Comparison of ENCODE assay signal across 8 mouse cellular contexts in the genomic region with DNA sequence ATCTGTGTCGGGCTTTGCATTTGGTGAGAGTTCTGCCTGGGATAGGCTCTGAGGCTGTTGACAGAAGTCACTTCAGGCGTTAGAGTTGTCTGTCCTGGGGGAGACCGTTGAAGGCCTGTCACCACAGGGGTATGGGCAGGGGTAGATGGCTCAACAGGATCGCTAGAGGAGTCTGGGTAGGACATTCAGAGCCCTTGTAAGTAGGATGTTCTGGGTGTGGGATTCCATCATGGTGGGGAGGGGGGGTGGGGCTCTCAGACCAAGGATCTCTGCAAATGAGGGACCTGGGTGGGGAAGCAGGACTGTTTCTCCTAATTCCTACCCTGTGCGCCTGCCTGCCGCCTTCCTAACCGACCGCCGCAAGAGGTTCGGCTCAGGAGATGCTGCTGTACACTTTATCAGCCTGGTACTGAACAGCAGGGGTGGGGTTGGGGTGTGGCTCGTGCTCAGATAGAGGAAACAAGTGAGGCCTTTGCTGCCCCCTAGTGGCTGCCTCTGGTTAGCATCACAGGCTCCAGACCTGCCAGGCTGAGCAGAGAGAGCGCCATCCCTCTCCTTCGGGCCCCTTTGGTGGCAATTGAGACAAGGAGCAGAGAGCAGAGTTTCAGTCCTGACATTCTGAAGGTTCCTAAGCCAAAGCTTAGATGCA. TPM values are rescaled to one million over a fixed set of nuclear protein-coding genes. Genes with fewer than 3 reads are reported as not detected.
A peak's percentile ranks its signal among the peaks of the same experiment; 100 is the strongest.
DNase-seq lines count a peak whose midpoint lies in the region; ATAC-seq and TF ChIP-seq lines count a peak whose summit lies in the region.

No protein-coding gene starts in this region.

- TF ChIP-seq RAD21 in CH12.LX (IDR thresholded peaks at IDR 0.05; ENCODE audit: low read depth, low read length): peak; percentile 65

- peak; percentile 94 for ATAC-seq in forebrain, embryonic 14.5 days
- ATAC-seq in liver, embryonic 16.5 days (ENCODE audit: low read depth): peak; percentile 81
- ATAC-seq in neural tube, embryonic 13.5 days (ENCODE audit: low read depth): peak; percentile 80

- no peak for TF ChIP-seq POLR2A in CH12.LX (IDR thresholded peaks at IDR 0.05; ENCODE audit: low read depth, low read length)

- H3K4me2 ChIP-seq in CH12.LX (ENCODE audit: insufficient read depth, low read depth, poor library complexity, severe bottlenecking): no peak overlapping the region
- H3K4me2 ChIP-seq in forebrain, embryonic 14.5 days (ENCODE audit: low read length): no peak overlapping the region
- H3K4me2 ChIP-seq in liver, embryonic 16.5 days (ENCODE audit: low read depth, low read length): peak overlapping the region; percentile 19
- H3K4me2 ChIP-seq in neural tube, embryonic 13.5 days: peak overlapping the region; percentile 31; the same call in 1 of the 2 replicates

- DNase-seq in CH12.LX (ENCODE audit: extremely low read depth): peak; percentile 91
- peak; percentile 97 for DNase-seq in c-Kit-positive CD71-positive TER-119-positive erythroid progenitor cells, embryonic 14.5 days (ENCODE audit: low spot score)
- peak; percentile 92 for DNase-seq in forebrain, embryonic 14.5 days (ENCODE audit: low spot score)
- DNase-seq in heart, postnatal 14 days: peak; percentile 93 to 95
- peak; percentile 94 for DNase-seq in large intestine, adult 2 months (ENCODE audit: low read depth, low spot score)
- peak; percentile 60 for DNase-seq in telencephalon, adult 2 months (ENCODE audit: low read depth, low spot score)

- H3K36me3 ChIP-seq in CH12.LX (replicated peaks in 1 of 2; ENCODE audit: control insufficient read depth in 1 of 2, insufficient read depth in 1 of 2, low read length in 1 of 2): no peaks in the 10 kb centered on the region
- no peaks in the 10 kb centered on the region for H3K36me3 ChIP-seq in forebrain, embryonic 14.5 days (ENCODE audit: control insufficient read depth, insufficient read depth, low read length)
- no peaks in the 10 kb centered on the region for H3K36me3 ChIP-seq in liver, embryonic 16.5 days (ENCODE audit: control insufficient read depth, insufficient read depth)
- no peaks in the 10 kb centered on the region for H3K36me3 ChIP-seq in neural tube, embryonic 13.5 days

- no peak overlapping the region for H3K27ac ChIP-seq in CH12.LX (ENCODE audit: insufficient read depth, low read depth)
- no peak overlapping the region for H3K27ac ChIP-seq in forebrain, embryonic 14.5 days (ENCODE audit: low read depth, low read length)
- H3K27ac ChIP-seq in liver, embryonic 16.5 days (ENCODE audit: low read length): no peak overlapping the region
- no peak overlapping the region for H3K27ac ChIP-seq in neural tube, embryonic 13.5 days (replicated peaks)

- no peak for TF ChIP-seq EP300 in CH12.LX (IDR thresholded peaks at IDR 0.05; ENCODE audit: low read length)

- H3K4me3 ChIP-seq in CH12.LX (replicated peaks in 1 of 3; ENCODE audit: low read depth in 2 of 3, low read length in 2 of 3, poor library complexity in 1 of 3): no peak overlapping the region
- H3K4me3 ChIP-seq in forebrain, embryonic 14.5 days (ENCODE audit: low read depth, low read length): no peak overlapping the region
- H3K4me3 ChIP-seq in liver, embryonic 16.5 days (ENCODE audit: low read depth, low read length): no peak overlapping the region
- no peak overlapping the region for H3K4me3 ChIP-seq in neural tube, embryonic 13.5 days

- no peaks in the 10 kb centered on the region for H3K9me3 ChIP-seq in CH12.LX (replicated peaks; ENCODE audit: low read length)
- no peaks in the 10 kb centered on the region for H3K9me3 ChIP-seq in forebrain, embryonic 14.5 days (replicated peaks; ENCODE audit: control insufficient read depth, low read length)
- H3K9me3 ChIP-seq in liver, embryonic 16.5 days (replicated peaks; ENCODE audit: control insufficient read depth, low read length): no peaks in the 10 kb centered on the region
- H3K9me3 ChIP-seq in neural tube, embryonic 13.5 days: no peaks in the 10 kb centered on the region

- no peak overlapping the region for H3K9ac ChIP-seq in CH12.LX (ENCODE audit: insufficient read depth, low read depth)
- H3K9ac ChIP-seq in forebrain, embryonic 14.5 days (ENCODE audit: low read length): no peak overlapping the region
- no peak overlapping the region for H3K9ac ChIP-seq in liver, embryonic 16.5 days (ENCODE audit: low read depth, low read length)
- H3K9ac ChIP-seq in neural tube, embryonic 13.5 days: 0 out of 2 replicates have a peak overlapping the region, but pooled peaks have one; percentile 38

- WGBS in forebrain, embryonic 14.5 days: 19% methylated on average over 13 of the region's 13 CpGs
- 7% methylated on average over 13 of the region's 13 CpGs for WGBS in large intestine, adult 2 months
- WGBS in liver, embryonic 16.5 days (ENCODE audit: insufficient replicate concordance): 8% methylated on average over 13 of the region's 13 CpGs
- WGBS in neural tube, embryonic 13.5 days: 16% methylated on average over 13 of the region's 13 CpGs

- H3K27me3 ChIP-seq in CH12.LX (replicated peaks): peaks cover 89% of the 10 kb centered on the region
- H3K27me3 ChIP-seq in forebrain, embryonic 14.5 days (replicated peaks; ENCODE audit: control insufficient read depth, insufficient read depth, low read length): no peaks in the 10 kb centered on the region
- H3K27me3 ChIP-seq in liver, embryonic 16.5 days (ENCODE audit: control insufficient read depth, insufficient read depth, low read depth, low read length): peaks cover 8% of the 10 kb centered on the region; the same call in 1 of the 2 replicates
- H3K27me3 ChIP-seq in neural tube, embryonic 13.5 days: no peaks in the 10 kb centered on the region

- no peaks in the 10 kb centered on the region for H3K79me2 ChIP-seq in CH12.LX (replicated peaks; ENCODE audit: control insufficient read depth, extremely low read depth, insufficient read depth, poor library complexity, severe bottlenecking)

- dilution Hi-C loops in CH12.LX (cut with MboI; ENCODE audit: extremely low pct_ligation_motif_present, extremely low pct_unique_long_range_greater_than_20kb, low sequenced_read_pairs): no loop called here

- in situ Hi-C loops in CH12.LX (cut with MboI; ENCODE audit: low pct_ligation_motif_present, low pct_unique_long_range_greater_than_20kb, low sequenced_read_pairs): no loop called here

- TF ChIP-seq CTCF in CH12.LX (conservative IDR thresholded peaks at IDR 0.05 in 1 of 2, IDR thresholded peaks at IDR 0.05 in 1 of 2; ENCODE audit: low read depth in 2 of 2, low read length in 2 of 2): peak; percentile 63 to 88

- intact Hi-C loops in heart, postnatal 14 days (cut with DNase I): loop anchor here (2.0 to 5.0 kb wide), 2 partner anchors 17 to 34 kb away; no protein-coding TSS in a partner anchor

- H3K4me1 ChIP-seq in CH12.LX (ENCODE audit: control insufficient read depth in 1 of 2, insufficient read depth in 2 of 2): peaks cover 0 to 9% of the 10 kb centered on the region in 2 experiments; a peak in 2 of 4 replicates
- no peaks in the 10 kb centered on the region for H3K4me1 ChIP-seq in forebrain, embryonic 14.5 days (ENCODE audit: control insufficient read depth, insufficient read depth, low read length)
- peaks cover 17% of the 10 kb centered on the region for H3K4me1 ChIP-seq in liver, embryonic 16.5 days (ENCODE audit: control insufficient read depth, low read depth, low read length)
- peaks cover 4% of the 10 kb centered on the region; the same call in 1 of the 2 replicates for H3K4me1 ChIP-seq in neural tube, embryonic 13.5 days (replicated peaks)

RNA-seq across cellular contexts. Expression of a gene that starts 3.7 kb away (rescaled TPM):
- not detected in 2 replicates for total RNA-seq in CH12.LX (2012; rRNA removed)
- not detected in 2 replicates for total RNA-seq in CH12.LX (2014; rRNA removed)
- polyA plus RNA-seq in CH12.LX (2012; ENCODE audit: insufficient read length, low read depth): not detected in 2 replicates
- polyA plus RNA-seq in forebrain, embryonic 14.5 days (2014; fragmentation: Nextera tagmentation; extraction: Ambion mirVana): not detected in 2 replicates
- under 1 TPM in 1 of 2 experiments, not detected in 1; 0.53 TPM for total RNA-seq in heart, postnatal 14 days (2021)
- polyA plus RNA-seq in large intestine, adult 2 months (2012; rRNA removed): 4,393 and 4,778 TPM in 2 replicates
- 9.1 and 15.8 TPM in 2 replicates for polyA plus RNA-seq in liver, embryonic 16.5 days (2015; fragmentation: Nextera tagmentation; extraction: Ambion mirVana)
- polyA plus RNA-seq in neural tube, embryonic 13.5 days (2015; fragmentation: Nextera tagmentation; extraction: Ambion mirVana): not detected in 2 replicates

RNA-seq across cellular contexts. Expression of a gene that starts 9.2 kb away (rescaled TPM):
- total RNA-seq in CH12.LX (2012; rRNA removed) (not detected in 2 replicates), CH12.LX (2014; rRNA removed) (not detected in 2 replicates)
- polyA plus RNA-seq in CH12.LX (2012; ENCODE audit: insufficient read length, low read depth): not detected in 2 replicates
- polyA plus RNA-seq in forebrain, embryonic 14.5 days (2014; fragmentation: Nextera tagmentation; extraction: Ambion mirVana): 5.1 and 8.0 TPM in 2 replicates
- 10 to 100 TPM; 47.5 to 50.8 TPM for total RNA-seq in heart, postnatal 14 days (2021)
- 21.1 and 25.7 TPM in 2 replicates for polyA plus RNA-seq in large intestine, adult 2 months (2012; rRNA removed)
- 12.1 and 13.1 TPM in 2 replicates for polyA plus RNA-seq in liver, embryonic 16.5 days (2015; fragmentation: Nextera tagmentation; extraction: Ambion mirVana)
- 11.5 and 13.7 TPM in 2 replicates for polyA plus RNA-seq in neural tube, embryonic 13.5 days (2015; fragmentation: Nextera tagmentation; extraction: Ambion mirVana)

RNA-seq across cellular contexts. Expression of a gene that starts 25.4 kb away (rescaled TPM):
- total RNA-seq in CH12.LX (2012; rRNA removed) (13.7 and 14.1 TPM in 2 replicates), CH12.LX (2014; rRNA removed) (4.6 and 5.7 TPM in 2 replicates)
- polyA plus RNA-seq in CH12.LX (2012; ENCODE audit: insufficient read length, low read depth): 23.5 and 24.5 TPM in 2 replicates
- polyA plus RNA-seq in forebrain, embryonic 14.5 days (2014; fragmentation: Nextera tagmentation; extraction: Ambion mirVana): 34.8 and 46.5 TPM in 2 replicates
- 10 to 100 TPM; 38.4 to 39.7 TPM for total RNA-seq in heart, postnatal 14 days (2021)
- polyA plus RNA-seq in large intestine, adult 2 months (2012; rRNA removed): 62.7 and 72.9 TPM in 2 replicates
- 18.6 and 19.6 TPM in 2 replicates for polyA plus RNA-seq in liver, embryonic 16.5 days (2015; fragmentation: Nextera tagmentation; extraction: Ambion mirVana)
- polyA plus RNA-seq in neural tube, embryonic 13.5 days (2015; fragmentation: Nextera tagmentation; extraction: Ambion mirVana): 44.0 and 51.0 TPM in 2 replicates

RNA-seq across cellular contexts. Expression of a gene that starts 47.8 kb away (rescaled TPM):
- total RNA-seq in CH12.LX (2012; rRNA removed): 0.25 and 0.50 TPM in 2 replicates
- 0.12 and 0.15 TPM in 2 replicates for total RNA-seq in CH12.LX (2014; rRNA removed)
- polyA plus RNA-seq in CH12.LX (2012; ENCODE audit: insufficient read length, low read depth): 0.78 TPM in 1 of 2 replicates, not detected in the other
- not detected in 2 replicates for polyA plus RNA-seq in forebrain, embryonic 14.5 days (2014; fragmentation: Nextera tagmentation; extraction: Ambion mirVana)
- total RNA-seq in heart, postnatal 14 days (2021): not detected
- polyA plus RNA-seq in large intestine, adult 2 months (2012; rRNA removed): 0.11 and 0.14 TPM in 2 replicates
- 0.18 and 0.22 TPM in 2 replicates for polyA plus RNA-seq in liver, embryonic 16.5 days (2015; fragmentation: Nextera tagmentation; extraction: Ambion mirVana)
- polyA plus RNA-seq in neural tube, embryonic 13.5 days (2015; fragmentation: Nextera tagmentation; extraction: Ambion mirVana): 0.37 TPM in 1 of 2 replicates, not detected in the other

RNA-seq across cellular contexts. Expression of a gene that starts 47.9 kb away (rescaled TPM):
- total RNA-seq in CH12.LX (2012; rRNA removed) (20.6 and 23.8 TPM in 2 replicates), CH12.LX (2014; rRNA removed) (12.3 and 15.5 TPM in 2 replicates)
- 48.6 and 69.7 TPM in 2 replicates for polyA plus RNA-seq in CH12.LX (2012; ENCODE audit: insufficient read length, low read depth)
- polyA plus RNA-seq in forebrain, embryonic 14.5 days (2014; fragmentation: Nextera tagmentation; extraction: Ambion mirVana): 4.2 and 5.8 TPM in 2 replicates
- 1 to 10 TPM; 4.6 to 6.3 TPM for total RNA-seq in heart, postnatal 14 days (2021)
- 24.7 and 35.2 TPM in 2 replicates for polyA plus RNA-seq in large intestine, adult 2 months (2012; rRNA removed)
- polyA plus RNA-seq in liver, embryonic 16.5 days (2015; fragmentation: Nextera tagmentation; extraction: Ambion mirVana): 13.1 and 14.2 TPM in 2 replicates
- polyA plus RNA-seq in neural tube, embryonic 13.5 days (2015; fragmentation: Nextera tagmentation; extraction: Ambion mirVana): 6.2 and 6.8 TPM in 2 replicates

Comparison
In these comparisons a context has a peak if more than half of its experiments do, and no peak if none do; other contexts are left out.
1. H3K4me2 ChIP-seq: peak in liver, embryonic 16.5 days (single experiment) and neural tube, embryonic 13.5 days (single experiment); none in CH12.LX (single experiment) and forebrain, embryonic 14.5 days (single experiment).
2. RNA of a gene that starts 3.7 kb away (polyA plus RNA-seq): 4,393 to 4,778 TPM in large intestine, adult 2 months; 9.1 to 15.8 TPM in liver, embryonic 16.5 days, not detected in CH12.LX, not detected in forebrain, embryonic 14.5 days and not detected in neural tube, embryonic 13.5 days; every median in the first group is over 100 times any median in the second.
3. Peak in every context shown above with its lines, with median percentiles within 50 percentile points of each other: DNase-seq and ATAC-seq.